Mouse (Mus musculus): Measurements from ENCODE around the gene Limk2.

- TF ChIP-seq EP300 (IDR thresholded peaks at IDR 0.05), result no peak
- no peak for TF ChIP-seq CTCF (IDR thresholded peaks at IDR 0.05)
These were observed 33.7 kb upstream of the Limk2 start for GRCm38 (mm10) chr11:3442677-3443076.
